8 mouse cellular contexts compared by ENCODE assay signal in the genomic region with DNA sequence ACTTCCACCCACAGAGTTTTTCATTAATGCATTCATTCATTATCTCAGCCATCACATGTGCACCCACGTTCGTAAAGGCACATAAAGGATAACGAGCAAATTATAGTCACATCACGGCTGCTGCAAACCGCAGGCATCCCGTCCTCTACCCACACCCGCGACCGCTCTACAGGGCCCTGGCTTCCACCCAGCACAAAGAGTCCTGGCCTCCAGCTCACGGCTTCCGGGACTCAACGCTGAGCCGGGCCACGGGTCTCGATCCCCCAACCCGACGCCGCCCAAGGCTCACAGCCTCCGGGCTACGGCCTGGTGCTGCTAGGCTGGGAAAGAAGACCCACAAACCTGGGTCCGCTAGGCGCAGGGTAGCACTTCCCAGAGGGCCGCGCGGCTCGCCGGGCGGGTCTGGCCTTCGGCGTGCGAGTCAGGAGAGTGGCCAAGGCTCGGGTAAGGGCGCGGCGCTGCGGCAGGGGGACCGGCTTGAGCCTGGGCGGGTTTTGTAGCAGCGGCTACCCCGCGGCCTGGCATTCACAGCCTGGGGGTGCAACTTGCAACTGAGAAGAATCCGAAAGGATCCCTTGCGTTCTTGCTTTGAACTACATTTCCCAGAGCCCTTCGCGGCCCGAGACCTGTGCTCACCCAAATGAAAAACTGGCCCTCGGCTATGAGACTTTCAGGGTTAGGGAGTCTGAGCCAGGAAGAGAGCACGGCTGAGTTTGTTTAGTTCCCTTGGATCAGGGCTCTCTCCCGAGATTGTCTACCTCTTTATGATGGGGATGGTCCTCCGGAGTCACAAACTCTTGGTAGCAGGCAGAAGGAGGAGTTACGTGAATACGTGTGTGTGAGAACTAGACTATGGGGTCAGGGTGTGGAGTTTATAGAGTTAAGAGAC. TPM values are rescaled to one million over a fixed set of nuclear protein-coding genes. Genes with fewer than 3 reads are reported as not detected.
DNase-seq lines count a peak whose midpoint lies in the region; ATAC-seq and TF ChIP-seq lines count a peak whose summit lies in the region.

A gene (minus strand): TSS at position 577 of the 889 bp plus-strand sequence.

- peak; percentile 78 for DNase-seq in G1E (ENCODE audit: low spot score)
- peak; percentile 83 to 86 for DNase-seq in cerebellum, adult 18-20 months
- peak; percentile 73 to 84 for DNase-seq in heart, postnatal 36 days
- DNase-seq in layer of hippocampus, adult 2 months (ENCODE audit: low spot score in 2 of 2): peak; percentile 71
- peak; percentile 90 for DNase-seq in lung, embryonic 14.5 days
- DNase-seq in thymus, adult 2 months: peak; percentile 79

- TF ChIP-seq POLR2A in olfactory bulb, adult 2 months (IDR thresholded peaks at IDR 0.05; ENCODE audit: insufficient read depth, low read depth, low read length): peak; percentile 46; the same call in 1 of the 2 replicates
- TF ChIP-seq POLR2A in thymus, adult 2 months (IDR thresholded peaks at IDR 0.05; ENCODE audit: control insufficient read depth, extremely low read depth, insufficient read depth, low read length, poor library complexity): peak; percentile 20; the same call in 1 of the 2 replicates

- peak within 1 kb of the TSS; percentile 92 for H3K9ac ChIP-seq in forebrain, embryonic 16.5 days (replicated peaks; ENCODE audit: low read depth, low read length)
- H3K9ac ChIP-seq in lung, embryonic 14.5 days: peak within 1 kb of the TSS; percentile 91

- WGBS in forebrain, embryonic 16.5 days: 1% methylated on average over 52 of the region's 52 CpGs
- WGBS in lung, embryonic 14.5 days: 1% methylated on average over 52 of the region's 52 CpGs
- under 1% methylated on average over 52 of the region's 52 CpGs for WGBS in olfactory bulb, adult 2 months
- WGBS in thymus, adult 2 months: 1% methylated on average over 52 of the region's 52 CpGs

- intact Hi-C loops in heart, postnatal 36 days (cut with DNase I): loop anchor here (2.0 to 5.0 kb wide), 3 partner anchors 29 to 136 kb away; a partner anchor contains a TSS

- peaks cover 9% of the 10 kb centered on the region for H3K4me1 ChIP-seq in G1E (ENCODE audit: insufficient read depth, low read depth, low read length)
- peaks cover 7% of the 10 kb centered on the region; the same call in 1 of the 2 replicates for H3K4me1 ChIP-seq in forebrain, embryonic 16.5 days (replicated peaks; ENCODE audit: control insufficient read depth, insufficient read depth, low read length)
- H3K4me1 ChIP-seq in lung, embryonic 14.5 days (ENCODE audit: insufficient read depth): no peaks in the 10 kb centered on the region
- no peaks in the 10 kb centered on the region for H3K4me1 ChIP-seq in olfactory bulb, adult 2 months (ENCODE audit: control insufficient read depth, insufficient read depth, low read length)
- H3K4me1 ChIP-seq in thymus, adult 2 months (replicated peaks; ENCODE audit: control insufficient read depth, insufficient read depth, low read length): no peaks in the 10 kb centered on the region

- peak within 1 kb of the TSS; percentile 79 for H3K4me3 ChIP-seq in G1E (ENCODE audit: low read depth, low read length)
- peak within 1 kb of the TSS; percentile 70 for H3K4me3 ChIP-seq in forebrain, embryonic 16.5 days (replicated peaks; ENCODE audit: low read length)
- peak within 1 kb of the TSS; percentile 94 for H3K4me3 ChIP-seq in layer of hippocampus, adult 2 months
- H3K4me3 ChIP-seq in lung, embryonic 14.5 days (ENCODE audit: low read depth, low read length): peak within 1 kb of the TSS; percentile 68
- peak within 1 kb of the TSS; percentile 84 for H3K4me3 ChIP-seq in olfactory bulb, adult 2 months (ENCODE audit: insufficient read depth, low read depth, low read length)
- H3K4me3 ChIP-seq in thymus, adult 2 months (ENCODE audit: control insufficient read depth, insufficient read depth, low read length): peak within 1 kb of the TSS; percentile 68

- ATAC-seq in G1E (ENCODE audit: extremely low read depth, insufficient number of reproducible peaks, low FRiP score, poor library complexity, severe bottlenecking): peak; percentile 58
- ATAC-seq in forebrain, embryonic 16.5 days: peak; percentile 94
- peak; percentile 95 for ATAC-seq in lung, embryonic 14.5 days (ENCODE audit: insufficient read depth)

- H3K36me3 ChIP-seq in G1E (replicated peaks): peaks cover 25% of the 10 kb centered on the region
- H3K36me3 ChIP-seq in forebrain, embryonic 16.5 days (ENCODE audit: control insufficient read depth, insufficient read depth): no peaks in the 10 kb centered on the region
- H3K36me3 ChIP-seq in lung, embryonic 14.5 days (ENCODE audit: insufficient read depth): peaks cover 9% of the 10 kb centered on the region; the same call in 1 of the 2 replicates
- 0 out of 2 replicates have a peak, but pooled peaks cover 3% of the 10 kb centered on the region for H3K36me3 ChIP-seq in thymus, adult 2 months (ENCODE audit: control insufficient read depth, insufficient read depth, low read length)

- no peak for TF ChIP-seq CTCF in G1E (IDR thresholded peaks at IDR 0.05; ENCODE audit: low read depth, low read length)
- peak; percentile 57 for TF ChIP-seq CTCF in layer of hippocampus, adult 2 months (conservative IDR thresholded peaks at IDR 0.05)
- TF ChIP-seq CTCF in lung, embryonic 14.5 days (IDR thresholded peaks at IDR 0.05; ENCODE audit: low read depth): peak; percentile 13; the same call in 1 of the 2 replicates
- TF ChIP-seq CTCF in olfactory bulb, adult 2 months (IDR thresholded peaks at IDR 0.05; ENCODE audit: insufficient read depth, low read depth, low read length): no peak; the same call in 1 of the 2 replicates
- 0 out of 2 replicates have a peak, but pooled peaks have one; percentile 43 for TF ChIP-seq CTCF in thymus, adult 2 months (IDR thresholded peaks at IDR 0.05; ENCODE audit: borderline replicate concordance, control insufficient read depth, extremely low read depth, insufficient read depth, low read length, poor library complexity)

- H3K4me2 ChIP-seq in forebrain, embryonic 16.5 days (ENCODE audit: low read length): peak within 1 kb of the TSS; percentile 81
- peak within 1 kb of the TSS; percentile 65 for H3K4me2 ChIP-seq in lung, embryonic 14.5 days

- H3K27ac ChIP-seq in forebrain, embryonic 16.5 days (ENCODE audit: low read length): peak within 1 kb of the TSS; percentile 95
- peak within 1 kb of the TSS; percentile 94 for H3K27ac ChIP-seq in layer of hippocampus, adult 2 months
- H3K27ac ChIP-seq in lung, embryonic 14.5 days (ENCODE audit: low read depth): peak within 1 kb of the TSS; percentile 96
- H3K27ac ChIP-seq in olfactory bulb, adult 2 months (ENCODE audit: insufficient read depth, low read depth, low read length): peak within 1 kb of the TSS; percentile 72
- H3K27ac ChIP-seq in thymus, adult 2 months (ENCODE audit: control insufficient read depth, insufficient read depth, low read length): peak within 1 kb of the TSS; percentile 50

- no peaks in the 10 kb centered on the region for H3K9me3 ChIP-seq in G1E (replicated peaks)
- H3K9me3 ChIP-seq in forebrain, embryonic 16.5 days (ENCODE audit: control insufficient read depth, low read length): no peaks in the 10 kb centered on the region
- no peaks in the 10 kb centered on the region for H3K9me3 ChIP-seq in lung, embryonic 14.5 days (ENCODE audit: low read depth, low read length)

- H3K27me3 ChIP-seq in G1E (ENCODE audit: insufficient read depth, low read length): no peaks in the 10 kb centered on the region
- no peaks in the 10 kb centered on the region for H3K27me3 ChIP-seq in forebrain, embryonic 16.5 days (replicated peaks; ENCODE audit: control insufficient read depth, insufficient read depth, low read length)
- no peaks in the 10 kb centered on the region for H3K27me3 ChIP-seq in lung, embryonic 14.5 days (ENCODE audit: insufficient read depth, low read length)
- no peaks in the 10 kb centered on the region for H3K27me3 ChIP-seq in thymus, adult 2 months (ENCODE audit: control insufficient read depth, insufficient read depth, low read length)

RNA-seq across cellular contexts. Expression of the gene that starts here (rescaled TPM):
- total RNA-seq in G1E (2014; fragmentation: Nextera tagmentation) (24.2 and 26.9 TPM in 2 replicates), G1E (2017) (5.6 and 7.8 TPM in 2 replicates)
- polyA plus RNA-seq in G1E (2012): 9.8 and 13.7 TPM in 2 replicates
- polyA plus RNA-seq in forebrain, embryonic 16.5 days (2015; fragmentation: Nextera tagmentation; extraction: Ambion mirVana): 22.3 and 24.3 TPM in 2 replicates
- total RNA-seq in heart, postnatal 36 days (2021): 1 to 10 TPM; 5.9 TPM
- total RNA-seq in layer of hippocampus, adult 2 months (2021): 10 to 100 TPM; 17.0 to 17.5 TPM
- polyA plus RNA-seq in lung, embryonic 14.5 days (2014; fragmentation: Nextera tagmentation; extraction: Ambion mirVana): 12.4 and 13.2 TPM in 2 replicates
- polyA plus RNA-seq in olfactory bulb, adult 2 months (2012; ENCODE audit: insufficient read depth, insufficient read length, low replicate concordance, missing spikeins): not detected in 2 replicates
- 11.8 and 12.3 TPM in 2 replicates for polyA plus RNA-seq in thymus, adult 2 months (2012; rRNA removed)

Comparison
In these comparisons a context has a peak if more than half of its experiments do, and no peak if none do; other contexts are left out.
1. Peak in every context shown above with its lines: DNase-seq, ATAC-seq, H3K4me3 ChIP-seq and H3K27ac ChIP-seq.
2. CTCF ChIP-seq: peak in layer of hippocampus, adult 2 months (single experiment), lung, embryonic 14.5 days (single experiment) and thymus, adult 2 months (single experiment); none in G1E (single experiment) and olfactory bulb, adult 2 months (single experiment).